Mouse (Mus musculus) cerebellum, postnatal 4 days (tissue): ENCODE measurements around the gene Pskh1.
A peak's percentile ranks its signal among the peaks of the same experiment; 100 is the strongest.

ENCODE experiments used
- DNase-seq, 2 experiments: peaks; one replicate each; pipeline ENCODE4 v3.0.0; 2022; ENCODE audit warnings: low spot score in 2 of 2, mixed read lengths in 1 of 2

Pskh1 gene

DNA sequence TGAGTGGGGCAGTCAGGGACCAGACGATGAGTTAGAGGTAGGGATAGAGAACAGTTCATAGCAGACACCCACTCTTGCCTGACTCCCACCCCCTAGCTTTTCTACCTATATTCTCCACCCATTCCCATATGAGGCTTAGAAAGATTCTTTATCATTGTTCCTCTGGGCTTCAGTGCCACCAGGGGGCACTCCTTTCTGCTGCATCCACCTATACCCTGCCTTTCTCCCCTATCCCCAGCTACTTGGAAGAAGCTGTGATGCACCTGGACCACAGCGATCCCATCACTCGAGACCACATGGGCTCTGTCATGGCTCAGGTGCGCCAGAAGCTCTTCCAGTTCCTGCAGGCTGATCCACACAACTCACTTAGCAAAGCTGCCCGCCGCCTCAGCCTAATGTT, 7.8 kb upstream of the Pskh1 start:
- no peak for DNase-seq

DNA sequence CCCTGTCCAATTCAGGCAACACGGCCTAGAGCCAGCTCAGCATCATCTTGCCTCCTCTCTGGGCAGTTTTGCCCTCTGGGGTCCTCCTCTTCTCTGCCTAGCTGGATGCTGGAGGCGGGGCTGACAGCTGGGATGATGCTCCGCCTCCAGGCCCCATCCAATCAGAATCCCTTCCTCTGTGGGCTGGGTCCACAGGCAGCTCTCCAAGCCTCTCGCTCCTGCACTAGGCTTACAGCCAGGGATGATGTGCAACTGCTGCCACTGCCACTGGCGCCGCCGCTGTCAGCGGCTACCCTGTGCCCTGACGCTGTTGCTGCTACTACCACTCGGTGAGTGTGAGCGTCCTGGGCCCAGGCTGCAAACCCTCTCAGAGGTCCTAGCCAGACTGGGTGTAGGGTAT, 6.9 kb upstream of the Pskh1 start, which contains the start of gene Nrn1l:
TSS of gene Nrn1l (plus strand) at position 229 of the 400 bp plus-strand sequence.
- DNase-seq: peak; percentile 43 to 69

- no peak for DNase-seq
Observed at GRCm38 (mm10) chr8:105897801-105898480, 2.3 kb upstream of the Pskh1 start.

GRCm38 (mm10) chr8:105900941-105901616, 838 bp downstream of the Pskh1 start:
- no peak for DNase-seq

GRCm38 (mm10) chr8:105919390-105919789, 19.1 kb downstream of the Pskh1 start:
- no peak for DNase-seq

- DNase-seq: no peak
Observed at GRCm38 (mm10) chr8:105925123-105925522, 24.9 kb downstream of the Pskh1 start.

DNA sequence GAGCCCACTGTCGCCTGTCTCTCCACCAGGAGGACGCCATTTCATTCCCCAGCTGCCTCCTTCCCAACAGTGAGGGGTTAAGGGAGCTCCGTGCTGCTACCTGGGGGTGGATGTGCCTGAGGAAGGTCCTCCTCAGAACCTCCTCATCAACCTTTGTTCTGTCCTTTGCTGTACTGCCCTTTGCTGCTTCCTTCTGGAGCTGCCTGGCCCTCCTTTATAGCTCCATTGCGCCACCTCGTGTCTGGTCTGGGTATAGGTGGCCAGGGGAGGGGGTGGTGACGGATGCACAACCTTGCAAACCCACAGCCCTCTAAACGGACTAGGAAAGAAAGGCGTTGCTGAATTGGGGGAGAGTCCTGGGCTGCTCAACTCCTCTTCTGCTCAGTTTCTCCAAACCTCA, 30.4 kb downstream of the Pskh1 start:
- DNase-seq: peak; percentile 79 to 93

- no peak for DNase-seq
Observed at GRCm38 (mm10) chr8:105931271-105931670, 31.0 kb downstream of the Pskh1 start.

DNA sequence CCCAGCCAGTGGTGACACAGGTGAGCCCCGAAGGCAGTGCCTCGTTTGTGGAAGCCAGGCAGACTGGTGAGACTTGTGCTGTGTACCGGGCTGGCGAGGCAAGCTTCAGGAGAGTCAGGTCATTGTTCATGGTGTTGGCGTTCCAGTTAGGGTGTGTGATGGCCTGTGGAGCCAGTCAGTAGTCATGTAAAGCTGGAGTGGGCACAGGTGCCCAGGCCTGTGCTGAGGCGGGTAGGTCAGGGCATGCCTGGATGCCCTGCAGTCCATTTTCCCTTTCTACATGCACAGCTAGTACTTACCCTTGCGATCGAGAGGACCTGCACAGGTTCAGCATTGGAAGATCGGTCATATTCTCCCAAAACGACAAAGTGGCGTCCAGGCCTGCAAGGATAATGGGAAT, 32.3 kb downstream of the Pskh1 start:
- DNase-seq: no peak

- DNase-seq: no peak
Observed at GRCm38 (mm10) chr8:105933762-105934161, 33.5 kb downstream of the Pskh1 start, which contains the start of gene Ctrl. TSS of gene Ctrl (minus strand) at chr8:105933862.

DNA sequence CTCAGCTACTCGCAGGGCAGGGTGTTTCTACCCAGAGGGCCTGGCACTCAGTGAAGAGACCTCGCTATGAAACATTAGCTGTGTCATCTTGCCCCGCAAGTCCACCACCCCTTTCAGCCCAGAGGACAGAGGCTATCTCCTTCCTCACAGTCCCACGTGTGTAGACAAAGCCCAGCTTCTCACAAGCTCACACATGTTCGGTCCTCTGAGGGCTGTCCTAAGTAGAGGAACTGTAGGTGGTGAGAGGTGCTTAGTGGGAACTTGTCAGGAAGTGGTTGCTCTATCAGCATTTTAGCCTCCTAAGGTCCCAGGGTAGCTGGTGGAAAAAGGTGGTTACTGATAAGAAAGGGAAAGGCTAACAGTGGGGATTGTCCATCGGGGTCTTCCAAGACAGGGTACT, 34.9 kb downstream of the Pskh1 start:
- DNase-seq: no peak

DNA sequence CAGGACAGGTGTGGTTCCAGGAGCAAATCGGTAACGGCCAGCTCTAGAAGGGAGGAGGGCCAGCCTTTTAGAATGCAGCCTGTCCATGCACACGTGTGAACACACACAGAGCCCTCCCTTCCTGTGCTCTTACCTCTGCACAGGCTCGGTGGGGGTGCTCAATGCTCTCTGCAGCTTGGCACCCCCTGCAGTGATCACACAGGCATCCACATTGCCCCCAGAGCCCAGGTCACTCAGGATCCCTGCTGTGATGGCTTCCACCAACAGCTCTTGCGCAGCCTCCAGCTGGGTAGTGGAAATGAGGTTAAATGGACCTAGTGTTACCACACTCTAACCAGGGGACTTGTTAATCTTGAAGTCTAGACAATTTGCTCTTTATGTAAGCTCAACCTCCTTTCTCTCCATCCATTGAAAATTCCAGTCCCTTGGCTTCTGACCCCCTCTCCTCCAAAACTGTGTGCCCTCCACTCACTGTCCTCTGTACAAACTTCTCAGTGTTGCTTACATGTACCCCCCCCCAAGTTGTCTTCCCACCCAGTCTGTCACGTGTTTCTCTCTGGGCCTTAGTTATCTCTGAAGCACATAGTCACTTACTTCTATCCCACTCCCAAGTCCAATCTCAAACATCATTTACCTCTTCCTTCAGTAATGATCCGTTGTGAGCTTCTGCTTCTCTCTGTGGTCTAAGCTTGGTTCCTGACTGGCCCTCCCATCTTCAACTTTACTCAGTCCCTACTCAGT, 35.8 kb downstream of the Pskh1 start:
- DNase-seq: no peak

GRCm38 (mm10) chr8:105936866-105937475, 36.7 kb downstream of the Pskh1 start:
- peak; percentile 73 to 82 for DNase-seq

GRCm38 (mm10) chr8:105937496-105938305, 37.5 kb downstream of the Pskh1 start:
- no peak for DNase-seq

DNA sequence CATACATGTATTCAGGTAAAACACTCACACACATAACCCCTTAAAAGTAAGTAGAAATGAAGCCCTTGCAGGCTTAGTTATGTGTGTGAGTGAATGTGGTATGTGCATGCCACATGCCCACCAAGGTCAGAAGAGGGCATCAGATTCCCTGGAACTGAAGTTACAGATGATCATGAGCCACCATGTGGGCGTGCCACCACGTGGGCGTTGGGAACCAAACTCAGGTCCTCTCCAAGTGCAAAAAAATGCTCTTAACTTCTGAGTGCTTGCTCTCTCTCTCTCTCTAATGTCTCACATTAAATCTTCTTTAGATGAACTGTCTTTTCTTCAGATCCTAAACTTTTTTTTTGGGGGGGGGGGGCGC, 38.0 kb downstream of the Pskh1 start, which contains the start of gene Psmb10:
TSS of gene Psmb10 (minus strand) at position 139 of the 364 bp plus-strand sequence.
- no peak for DNase-seq

GRCm38 (mm10) chr8:105942026-105942425, 41.8 kb downstream of the Pskh1 start:
- no peak for DNase-seq

DNA sequence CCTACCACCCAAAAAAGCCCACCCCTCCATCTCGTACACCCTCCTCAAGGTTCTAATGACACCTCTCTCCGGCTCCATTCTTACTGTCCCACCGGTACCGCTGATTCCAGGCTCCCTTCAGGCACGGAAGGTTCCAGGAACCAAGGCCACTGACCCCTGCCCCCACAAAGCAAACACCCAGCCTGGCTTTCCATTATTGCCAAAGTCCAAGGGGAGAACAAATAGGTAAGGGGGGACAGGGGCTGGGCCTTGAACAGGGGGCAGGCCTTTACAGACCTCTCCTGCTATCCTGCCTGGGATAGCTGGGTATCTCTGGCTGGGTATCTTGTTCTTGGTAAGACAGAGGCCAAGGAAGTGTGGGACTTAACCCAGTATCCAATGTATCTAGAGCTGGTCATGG, 42.3 kb downstream of the Pskh1 start:
- no peak for DNase-seq

DNA sequence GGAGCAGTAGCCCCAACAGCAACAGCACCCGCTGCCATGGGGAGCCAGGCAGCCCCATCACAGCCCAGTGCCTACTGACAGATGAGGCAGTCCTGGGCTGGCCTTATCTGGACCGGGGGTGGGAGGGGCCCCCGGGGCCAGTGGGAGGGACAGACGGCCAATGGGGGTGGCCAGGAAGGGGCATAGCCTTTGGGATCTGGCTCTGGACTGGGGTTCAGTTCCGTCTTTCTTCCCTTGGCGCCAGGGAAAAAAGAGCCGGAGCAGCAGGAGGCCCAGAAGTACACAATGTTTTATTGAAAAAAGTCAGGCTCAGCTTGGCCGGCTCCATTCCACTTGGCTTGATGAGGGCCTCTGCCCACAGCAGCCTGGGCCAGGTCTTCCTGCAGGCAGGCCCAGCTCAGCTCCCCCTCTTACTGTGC, 43.1 kb downstream of the Pskh1 start, which contains the start of gene Lcat:
TSS of gene Lcat (minus strand) at position 62 of the 419 bp plus-strand sequence.
- no peak for DNase-seq

GRCm38 (mm10) chr8:105949350-105949749, 49.1 kb downstream of the Pskh1 start:
- DNase-seq: peak in 1 of 2 experiments; percentile 59

GRCm38 (mm10) chr8:105951057-105951659, 50.9 kb downstream of the Pskh1 start:
- no peak for DNase-seq

DNA sequence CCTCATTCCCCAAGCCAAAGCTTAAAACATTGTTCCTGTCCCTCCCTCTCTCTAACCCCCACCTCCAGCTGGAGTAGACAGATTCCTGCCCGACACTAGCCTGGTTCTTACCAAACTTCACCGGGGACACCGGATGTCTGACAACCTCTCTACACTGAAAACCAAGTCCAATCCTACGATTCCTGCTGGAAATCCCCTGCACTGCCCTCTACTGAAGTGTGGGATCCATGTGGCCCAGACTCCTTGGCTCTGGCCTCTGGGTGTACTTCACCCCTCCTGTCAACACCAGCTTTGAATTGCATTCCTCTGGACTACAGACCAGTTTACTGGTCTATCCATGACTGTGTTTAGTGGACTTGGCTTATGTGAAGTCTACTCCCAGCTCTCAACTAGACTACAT, 56.3 kb downstream of the Pskh1 start:
- no peak for DNase-seq
